Comparison of ENCODE assay signal across 16 mouse cellular contexts in the genomic region with DNA sequence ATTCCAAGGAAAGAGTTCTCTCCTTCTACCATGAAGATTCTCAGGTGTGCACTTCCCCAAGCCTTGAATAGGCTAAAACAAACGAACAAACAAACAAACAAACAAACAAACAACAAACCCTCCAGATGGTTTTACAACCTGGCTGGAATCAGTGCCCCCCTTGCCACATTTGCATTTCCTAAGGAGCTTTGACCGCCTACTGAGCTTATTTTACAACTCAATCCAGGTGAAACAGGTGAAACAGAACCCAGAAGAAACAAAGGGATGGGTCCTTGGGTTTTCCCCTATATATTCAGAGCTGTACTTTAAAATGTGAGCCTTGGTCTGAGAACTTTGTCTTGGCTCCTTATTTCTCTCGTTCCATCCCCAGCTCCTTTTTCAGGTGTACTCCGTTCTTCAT.
"Had no signal": no experiment of that assay in that cellular context is flagged by ENCODE, and none has a peak within 500 bp of the region (broad histone marks: within the 10 kb centered on the region; RNA-seq: fewer than 3 reads in every experiment).

No protein-coding gene starts in this region.

- H3K36me3 ChIP-seq: midbrain, embryonic 10.5 days; midbrain, embryonic 12.5 days; neural tube, embryonic 13.5 days; neural tube, embryonic 15.5 days; stomach, embryonic 15.5 days had no signal

- H3K9ac ChIP-seq: lung, embryonic 14.5 days; midbrain, embryonic 12.5 days; neural tube, embryonic 13.5 days; neural tube, embryonic 15.5 days; stomach, embryonic 15.5 days had no signal

- H3K27ac ChIP-seq: midbrain, embryonic 10.5 days; midbrain, embryonic 12.5 days; neural tube, embryonic 13.5 days; neural tube, embryonic 15.5 days; stomach, embryonic 15.5 days; stomach, postnatal 0 days had no signal

- H3K4me1 ChIP-seq: midbrain, embryonic 10.5 days; midbrain, embryonic 12.5 days; neural tube, embryonic 13.5 days; neural tube, embryonic 15.5 days; stomach, embryonic 15.5 days had no signal

- H3K9me3 ChIP-seq: midbrain, embryonic 10.5 days; neural tube, embryonic 15.5 days; stomach, embryonic 15.5 days had no signal

- DNase-seq: lung, adult 18-20 months; lung, embryonic 14.5 days; lung, postnatal 10 days; lung, postnatal 4 days; midbrain, embryonic 14.5 days; right cerebral cortex, postnatal 14 days; thymus, adult 2 months; thymus, postnatal 25 days; thymus, postnatal 4 days had no signal

- H3K4me3 ChIP-seq: midbrain, embryonic 10.5 days; midbrain, embryonic 12.5 days; myocyte; neural tube, embryonic 13.5 days; neural tube, embryonic 15.5 days; stomach, embryonic 15.5 days had no signal
